Mouse (Mus musculus) heart, embryonic 11.5 days (tissue): Measurements from ENCODE around the gene Myo1b. TPM values are rescaled to one million over a fixed set of nuclear protein-coding genes. Genes with fewer than 3 reads are reported as not detected.

ENCODE experiments used
- ATAC-seq: fragments of 200-750 bp; cut with Nextera tagmentation; replicated peaks from 2 replicates; pipeline ENCODE4 v1.8.0; 2017; ENCODE audit warnings: moderate library complexity; ENCODE audit not compliant: insufficient number of reproducible peaks, low FRiP score, low TSS enrichment
- H3K27ac ChIP-seq: fragments of 300-500 bp; sonication (generic); 2 replicates; pipeline ENCODE4 v1.5.1; 2014; ENCODE audit warnings: mild to moderate bottlenecking, low read depth, low read length
- H3K27me3 ChIP-seq: fragments of 300-500 bp; sonication (generic); 2 replicates; pipeline ENCODE4 v1.6.1; 2014; ENCODE audit warnings: mild to moderate bottlenecking, low read length, mixed read lengths; ENCODE audit not compliant: control insufficient read depth, insufficient read depth
- H3K36me3 ChIP-seq: fragments of 300-500 bp; sonication (generic); 2 replicates; pipeline ENCODE4 v1.6.1; 2014; ENCODE audit warnings: mild to moderate bottlenecking, low read length, moderate library complexity, mixed read lengths; ENCODE audit not compliant: control insufficient read depth, insufficient read depth
- H3K4me1 ChIP-seq: fragments of 300-500 bp; sonication (generic); 2 replicates; pipeline ENCODE4 v1.6.1; 2014; ENCODE audit warnings: low read length; ENCODE audit not compliant: control insufficient read depth, insufficient read depth
- H3K4me2 ChIP-seq: fragments of 300-500 bp; sonication (generic); 2 replicates; pipeline ENCODE4 v1.6.1; 2014; ENCODE audit warnings: mild to moderate bottlenecking, moderate library complexity
- H3K4me3 ChIP-seq: fragments of 300-500 bp; sonication (generic); 2 replicates; pipeline ENCODE4 v1.5.1; 2014; ENCODE audit warnings: low read depth, low read length
- H3K9ac ChIP-seq: fragments of 300-500 bp; sonication (generic); 2 replicates; pipeline ENCODE4 v1.6.1; 2014; ENCODE audit warnings: mild to moderate bottlenecking, low read depth, low read length, moderate library complexity
- H3K9me3 ChIP-seq: fragments of 300-500 bp; sonication (generic); replicated peaks from 2 replicates; pipeline ENCODE4 v1.6.1; 2016; ENCODE audit warnings: low read length; ENCODE audit not compliant: control insufficient read depth
- WGBS: fragments of 180-500 bp; shearing (Covaris S2); extraction: QIAGEN DNeasy Blood & Tissue Kit; methylation state at CpG from one replicate; pipeline ENCODE4 v1.1.7; 2014; ENCODE audit not compliant: insufficient replicate concordance; 5-methylcytosine and 5-hydroxymethylcytosine counted together
- polyA plus RNA-seq: library from polyadenylated mRNA; unstranded; fragments of >200 nt; fragmentation: Nextera tagmentation; extraction: Ambion mirVana; gene quantifications from 2 replicates; pipeline ENCODE4 v1.2.1, GENCODE M21; 2014

The Myo1b gene
- polyA plus RNA-seq, 1 experiment from 2014 or later = 51.8 TPM

DNA sequence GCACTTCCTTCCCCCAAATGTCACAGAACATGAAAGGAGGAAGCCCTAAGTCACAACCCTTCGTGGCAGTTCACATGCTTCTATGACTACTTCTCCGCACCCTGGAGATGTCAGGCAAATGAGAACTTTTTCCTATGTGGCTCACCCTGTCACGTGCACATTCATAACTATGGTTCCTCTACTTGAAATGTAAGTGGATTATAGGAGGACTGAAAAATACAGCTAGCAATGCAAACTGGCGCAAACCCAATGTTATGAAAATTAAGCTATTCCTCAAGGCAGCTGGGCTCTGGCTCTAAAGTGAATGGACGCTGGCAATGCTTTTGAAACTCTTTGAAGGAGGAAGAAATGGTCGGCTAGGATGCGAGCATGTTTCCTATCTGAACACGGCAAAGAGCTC, 8.1 kb downstream of the Myo1b start:
- Histone ChIP-seq H3K4me3 (no peak overlapping the region), H3K4me1 (peaks cover 18% of the 10 kb centered on the region)
- 33% methylated on average over 8 of the region's 8 CpGs for WGBS

DNA sequence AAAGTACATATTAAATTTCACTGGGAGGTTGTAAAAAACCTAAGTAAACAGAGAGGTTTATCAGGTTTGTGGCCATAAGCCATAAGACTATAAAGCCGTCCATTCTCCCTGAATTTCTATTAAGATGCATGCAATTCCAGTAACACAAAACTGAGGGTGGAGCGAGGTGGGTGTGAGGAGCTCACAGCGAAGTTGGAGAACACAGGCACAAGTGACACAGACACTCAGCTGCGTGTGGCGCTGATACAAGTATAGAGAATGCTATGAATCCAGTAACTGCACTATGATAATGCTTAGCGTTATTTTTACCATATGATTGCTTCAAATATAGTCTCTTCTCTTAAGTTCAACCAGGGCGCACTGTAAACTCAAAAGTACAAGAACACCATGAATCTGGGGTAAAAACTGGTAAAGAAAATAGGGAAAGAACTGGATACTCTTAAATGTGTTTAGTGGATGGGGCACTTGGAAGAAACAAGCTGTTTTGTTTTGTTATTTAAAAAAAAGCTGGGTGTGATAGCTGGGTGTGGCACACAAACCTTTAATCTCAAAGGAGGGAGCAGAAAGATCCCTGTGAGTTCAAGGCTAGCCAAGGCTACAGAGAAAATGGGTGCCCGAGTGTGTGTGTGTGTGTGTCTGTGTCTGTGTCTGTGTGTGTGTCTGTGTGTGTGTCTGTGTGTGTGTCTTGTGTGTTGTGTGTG, 9.5 kb downstream of the Myo1b start:
- Histone ChIP-seq H3K4me1 (peaks cover 17% of the 10 kb centered on the region), H3K4me3 (no peak overlapping the region)
- WGBS = 84% methylated on average over 8 of the region's 8 CpGs

More for the DNA sequence above, 8.1 kb downstream of the Myo1b start:
- no peak overlapping the region for H3K27ac ChIP-seq
- no peak overlapping the region for H3K9ac ChIP-seq
- H3K4me2 ChIP-seq = peak overlapping the region; percentile 3; the same call in 1 of the 2 replicates
- no peaks in the 10 kb centered on the region for H3K9me3 ChIP-seq
- no peaks in the 10 kb centered on the region for H3K27me3 ChIP-seq
- no peaks in the 10 kb centered on the region for H3K36me3 ChIP-seq
- no peak for ATAC-seq

DNA sequence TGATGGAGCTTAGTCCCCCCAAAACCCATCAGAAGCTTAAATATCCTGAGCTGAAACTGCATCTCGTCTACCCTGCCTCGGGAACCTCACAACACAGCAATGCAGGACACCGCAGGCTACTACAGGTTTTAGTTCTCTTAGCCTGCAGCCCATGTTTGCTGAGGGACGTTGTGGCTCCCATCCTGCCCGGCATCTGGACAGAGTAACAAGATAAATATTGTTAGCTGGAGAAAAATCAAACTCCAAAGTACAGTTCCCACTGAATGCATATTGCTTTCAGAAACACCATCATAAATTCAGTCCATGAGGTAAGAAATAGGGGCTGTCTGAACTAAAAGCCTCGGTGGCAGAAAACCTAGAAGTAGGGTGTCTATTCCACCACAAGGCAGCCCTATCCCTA, 10.8 kb downstream of the Myo1b start:
- Histone ChIP-seq H3K9ac (no peak overlapping the region), H3K4me2 (no peak overlapping the region), H3K27ac (no peak overlapping the region), H3K4me3 (no peak overlapping the region), H3K36me3 (no peaks in the 10 kb centered on the region), H3K9me3 (no peaks in the 10 kb centered on the region), H3K4me1 (peaks cover 17% of the 10 kb centered on the region), H3K27me3 (no peaks in the 10 kb centered on the region)
- 71% methylated on average over 6 of the region's 6 CpGs for WGBS
- no peak for ATAC-seq

More for the DNA sequence above, 9.5 kb downstream of the Myo1b start:
- no peak overlapping the region for H3K9ac ChIP-seq
- H3K4me2 ChIP-seq = no peak overlapping the region
- ATAC-seq = no peak
- no peaks in the 10 kb centered on the region for H3K9me3 ChIP-seq
- no peak overlapping the region for H3K27ac ChIP-seq
- no peaks in the 10 kb centered on the region for H3K27me3 ChIP-seq
- H3K36me3 ChIP-seq = no peaks in the 10 kb centered on the region

DNA sequence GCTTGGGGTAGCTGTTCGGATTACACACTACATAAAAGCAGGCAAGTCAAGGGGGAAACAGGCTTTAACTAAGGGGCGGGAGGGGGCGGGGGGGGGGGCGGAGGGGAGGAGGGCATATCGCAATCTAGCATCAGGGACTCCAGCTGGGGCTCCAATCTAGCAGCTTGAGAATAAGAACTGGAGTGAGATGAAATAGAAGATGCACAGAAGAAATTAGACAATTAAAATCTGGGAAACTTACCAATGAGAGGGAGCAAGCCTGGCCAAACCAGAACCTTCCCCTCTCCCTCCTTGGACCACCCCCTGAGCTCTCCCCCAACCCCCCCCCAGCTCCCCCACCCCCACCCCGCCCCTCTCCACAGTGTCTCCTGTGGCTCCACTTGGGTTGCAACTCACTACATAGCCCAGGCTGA, 18.7 kb downstream of the Myo1b start:
- Histone ChIP-seq H3K9ac (no peak overlapping the region), H3K27me3 (no peaks in the 10 kb centered on the region), H3K4me2 (no peak overlapping the region), H3K27ac (no peak overlapping the region), H3K9me3 (no peaks in the 10 kb centered on the region), H3K4me1 (peaks cover 12% of the 10 kb centered on the region), H3K36me3 (no peaks in the 10 kb centered on the region), H3K4me3 (no peak overlapping the region)
- 57% methylated on average over 6 of the region's 6 CpGs for WGBS
- no peak for ATAC-seq

DNA sequence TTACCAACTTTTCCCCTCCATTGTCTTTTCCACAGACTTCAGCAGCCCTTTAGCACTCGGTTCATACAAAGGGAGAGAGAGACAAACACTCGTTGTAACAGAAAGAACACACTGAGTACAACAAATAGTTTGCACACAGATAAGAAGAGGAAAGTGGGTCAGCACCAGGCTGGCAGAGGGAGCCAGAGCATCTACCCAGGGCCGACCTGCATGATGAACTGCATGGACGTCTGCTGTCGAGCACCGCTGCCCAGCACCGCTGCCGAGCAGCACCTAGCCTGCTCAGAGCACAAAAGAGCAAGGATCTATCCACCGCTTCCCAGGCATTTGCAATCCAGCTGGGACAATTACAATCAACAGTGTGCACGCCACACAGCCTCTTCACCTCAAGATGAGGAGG, 19.9 kb downstream of the Myo1b start:
- Histone ChIP-seq H3K4me1 (peaks cover 15% of the 10 kb centered on the region), H3K4me2 (no peak overlapping the region), H3K27me3 (no peaks in the 10 kb centered on the region), H3K36me3 (no peaks in the 10 kb centered on the region), H3K4me3 (no peak overlapping the region), H3K27ac (no peak overlapping the region), H3K9me3 (no peaks in the 10 kb centered on the region), H3K9ac (no peak overlapping the region)
- WGBS = 66% methylated on average over 10 of the region's 10 CpGs
- no peak for ATAC-seq

DNA sequence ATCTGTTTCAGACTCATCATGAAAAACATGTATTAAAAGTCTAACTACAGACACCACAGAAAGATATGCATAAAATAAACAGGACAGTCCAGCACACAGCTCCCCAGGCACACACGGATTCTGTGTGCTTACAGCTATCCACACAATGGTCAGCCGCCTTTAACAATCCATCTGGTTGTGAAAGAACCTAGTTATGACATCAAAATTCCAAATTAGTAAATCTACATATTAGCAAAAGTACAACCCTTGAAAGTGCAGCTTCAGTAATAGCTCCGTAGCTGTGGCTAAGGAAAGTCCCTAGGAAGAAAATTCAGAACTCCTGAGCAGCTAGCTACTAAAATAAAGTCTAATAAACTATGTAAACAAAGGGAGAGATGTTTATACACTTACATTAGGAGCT, 21.1 kb downstream of the Myo1b start:
- no peak for ATAC-seq
- no peaks in the 10 kb centered on the region for H3K27me3 ChIP-seq
- H3K4me3 ChIP-seq = no peak overlapping the region
- H3K4me2 ChIP-seq = no peak overlapping the region
- H3K9ac ChIP-seq = no peak overlapping the region
- H3K9me3 ChIP-seq = no peaks in the 10 kb centered on the region
- no peaks in the 10 kb centered on the region for H3K36me3 ChIP-seq
- H3K4me1 ChIP-seq = peaks cover 20% of the 10 kb centered on the region
- 75% methylated on average over 3 of the region's 3 CpGs for WGBS
- H3K27ac ChIP-seq = no peak overlapping the region

DNA sequence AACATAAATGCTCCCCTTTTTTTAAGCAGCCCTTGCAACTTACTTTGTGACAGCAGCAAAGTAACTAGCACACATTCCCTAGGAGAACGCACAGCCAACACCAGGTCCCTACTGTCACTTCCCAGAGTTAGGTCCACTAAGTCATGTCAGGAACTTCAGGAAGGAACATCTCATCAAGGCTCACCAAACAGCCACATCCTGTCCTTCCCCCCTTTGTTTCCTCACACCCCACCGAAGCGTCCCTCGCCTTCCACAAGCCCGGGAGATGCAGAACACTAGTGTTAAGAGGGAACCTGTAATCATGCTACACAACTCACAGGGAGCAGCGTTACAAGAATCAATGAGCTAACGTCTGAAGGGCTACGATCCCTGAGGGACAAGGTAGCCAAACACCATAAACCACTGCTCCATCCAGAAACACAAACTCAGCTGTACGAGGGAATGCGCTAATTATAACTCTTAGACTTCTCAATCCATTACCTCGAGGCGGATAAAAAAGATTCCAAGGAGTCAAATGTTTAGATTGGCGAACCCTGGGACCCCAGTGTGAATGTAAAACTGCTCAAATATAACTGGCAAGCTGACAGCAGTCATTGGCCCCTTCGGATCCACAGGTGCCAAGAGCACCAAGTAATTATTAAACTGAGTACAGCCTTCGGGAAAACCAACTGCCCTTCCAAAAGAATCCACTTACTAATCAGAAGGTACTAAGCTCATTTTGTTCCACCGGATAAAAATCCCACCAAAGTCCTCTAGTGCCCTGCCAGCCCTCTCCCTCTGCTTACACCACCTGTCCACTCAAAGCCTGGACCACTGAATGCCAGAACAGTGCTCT, 22.1 kb downstream of the Myo1b start:
- no peak for ATAC-seq

DNA sequence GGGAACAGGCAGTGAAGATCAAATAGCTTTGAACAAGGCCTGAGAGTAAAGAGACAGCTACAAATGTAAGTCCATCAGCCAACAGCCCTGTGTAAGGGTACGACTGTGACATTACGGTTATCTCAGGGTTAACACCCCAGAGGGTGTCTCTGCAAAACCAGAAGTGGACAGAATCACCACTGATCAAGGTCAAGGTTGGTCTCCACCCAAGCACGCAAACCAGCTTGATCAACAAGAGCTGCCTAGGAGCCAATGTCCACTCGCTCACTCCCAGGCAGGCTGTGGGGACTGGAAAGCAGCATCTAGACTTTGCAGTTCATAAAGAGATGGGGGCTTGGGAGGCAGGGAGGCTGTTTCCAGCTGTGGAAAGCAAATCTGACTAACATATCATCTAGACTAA, 23.9 kb downstream of the Myo1b start:
- WGBS = 70% methylated on average over 4 of the region's 4 CpGs
- Histone ChIP-seq H3K9me3 (no peaks in the 10 kb centered on the region), H3K4me2 (no peak overlapping the region), H3K27me3 (no peaks in the 10 kb centered on the region), H3K4me3 (no peak overlapping the region), H3K36me3 (no peaks in the 10 kb centered on the region), H3K4me1 (peaks cover 34% of the 10 kb centered on the region), H3K9ac (no peak overlapping the region), H3K27ac (no peak overlapping the region)
- ATAC-seq = no peak

More for the DNA sequence above, 22.1 kb downstream of the Myo1b start:
- H3K4me3 ChIP-seq = no peak overlapping the region
- H3K27ac ChIP-seq = no peak overlapping the region
- 66% methylated on average over 16 of the region's 16 CpGs for WGBS
- 0 out of 2 replicates have a peak overlapping the region, but pooled peaks have one; percentile 3 for H3K9ac ChIP-seq
- no peaks in the 10 kb centered on the region for H3K9me3 ChIP-seq
- no peaks in the 10 kb centered on the region for H3K27me3 ChIP-seq
- no peak overlapping the region for H3K4me2 ChIP-seq
- H3K36me3 ChIP-seq = no peaks in the 10 kb centered on the region
- H3K4me1 ChIP-seq = peaks cover 21% of the 10 kb centered on the region
